Mouse (Mus musculus) heart, postnatal 0 days (tissue): Measurements from ENCODE around the gene Lsm12.

Experiments
- CTCF ChIP-seq: IDR thresholded peaks from 2 replicates; pipeline ENCODE4 v1.5.1; 2016; ENCODE audit warnings: antibody characterized with exemption, control low read depth, low read depth
- EP300 ChIP-seq: IDR thresholded peaks from 2 replicates; pipeline ENCODE4 v1.6.1; 2016; ENCODE audit warnings: antibody characterized with exemption, low read depth

- no peak for TF ChIP-seq CTCF
- TF ChIP-seq EP300, result no peak
Observed at GRCm38 (mm10) chr11:102137625-102138446, 47.3 kb downstream of the Lsm12 start.
